Mouse (Mus musculus): ENCODE results near the gene Cacnb4. TPM values are rescaled to one million over a fixed set of nuclear protein-coding genes. Genes with fewer than 3 reads are reported as not detected.

The Cacnb4 gene
- total and polyA plus RNA-seq, 3 experiments: 0.16 to 0.61 (median 0.29) TPM

GRCm38 (mm10) chr2:52632880-52633279 lies 43.8 kb downstream of the Cacnb4 start:
- H3K79me2 ChIP-seq (replicated peaks; ENCODE audit: control insufficient read depth, insufficient read depth, low read length): no peaks in the 10 kb centered on the region
- intact Hi-C loops (cut with DNase I): loop anchor here (2.0 kb wide), 1 partner anchor 108 kb away; no protein-coding TSS in a partner anchor
- no peak overlapping the region for H3K4me3 ChIP-seq
- H3K36me3 ChIP-seq (ENCODE audit: control insufficient read depth, insufficient read depth, low read length): no peaks in the 10 kb centered on the region
- H3K9ac ChIP-seq (ENCODE audit: low read depth, low read length): no peak overlapping the region
- peak; percentile 89 for TF ChIP-seq CTCF (IDR thresholded peaks at IDR 0.05)
- no peak for TF ChIP-seq POLR2A (IDR thresholded peaks at IDR 0.05; ENCODE audit: insufficient read depth, low read depth, low read length)
- DNase-seq: peak; percentile 50 to 75
- no peaks in the 10 kb centered on the region for H3K4me1 ChIP-seq (ENCODE audit: control insufficient read depth, insufficient read depth, low read length)
- H3K27me3 ChIP-seq (ENCODE audit: control insufficient read depth, insufficient read depth, low read length): no peaks in the 10 kb centered on the region
- 10% methylated on average over 7 of the region's 7 CpGs for WGBS
- no peak overlapping the region for H3K27ac ChIP-seq

- intact Hi-C loops (cut with DNase I): no loop called here
- Histone ChIP-seq H3K27me3 (ENCODE audit: control insufficient read depth, insufficient read depth, low read length) (no peaks in the 10 kb centered on the region), H3K36me3 (ENCODE audit: control insufficient read depth, insufficient read depth, low read length) (no peaks in the 10 kb centered on the region), H3K4me3 (no peak overlapping the region), H3K4me1 (ENCODE audit: control insufficient read depth, insufficient read depth, low read length) (peaks cover 8% of the 10 kb centered on the region), H3K9ac (ENCODE audit: low read depth, low read length) (no peak overlapping the region), H3K27ac (no peak overlapping the region), H3K79me2 (replicated peaks; ENCODE audit: control insufficient read depth, insufficient read depth, low read length) (no peaks in the 10 kb centered on the region)
- no peak for TF ChIP-seq POLR2A (IDR thresholded peaks at IDR 0.05; ENCODE audit: insufficient read depth, low read depth, low read length)
- TF ChIP-seq CTCF (IDR thresholded peaks at IDR 0.05): no peak
- TF ChIP-seq EP300 (IDR thresholded peaks at IDR 0.05; ENCODE audit: insufficient read depth, low read depth, low read length): no peak
- no peak for DNase-seq
- 32% methylated on average over 4 of the region's 4 CpGs for WGBS
Observed at GRCm38 (mm10) chr2:52628186-52628585, 48.4 kb downstream of the Cacnb4 start.

- H3K4me3 ChIP-seq: no peak overlapping the region
- H3K4me1 ChIP-seq (ENCODE audit: control insufficient read depth, insufficient read depth, low read length): peaks cover 8% of the 10 kb centered on the region
- TF ChIP-seq EP300 (IDR thresholded peaks at IDR 0.05; ENCODE audit: insufficient read depth, low read depth, low read length): no peak
- TF ChIP-seq POLR2A (IDR thresholded peaks at IDR 0.05; ENCODE audit: insufficient read depth, low read depth, low read length): no peak
- no peak for TF ChIP-seq CTCF (IDR thresholded peaks at IDR 0.05)
- H3K9ac ChIP-seq (ENCODE audit: low read depth, low read length): no peak overlapping the region
- no peak overlapping the region for H3K27ac ChIP-seq
- intact Hi-C loops (cut with DNase I): no loop called here
- WGBS: 86% methylated on average over 3 of the region's 3 CpGs
- no peaks in the 10 kb centered on the region for H3K36me3 ChIP-seq (ENCODE audit: control insufficient read depth, insufficient read depth, low read length)
- H3K79me2 ChIP-seq (replicated peaks; ENCODE audit: control insufficient read depth, insufficient read depth, low read length): no peaks in the 10 kb centered on the region
- DNase-seq: no peak
- H3K27me3 ChIP-seq (ENCODE audit: control insufficient read depth, insufficient read depth, low read length): no peaks in the 10 kb centered on the region
Observed at GRCm38 (mm10) chr2:52626266-52626665, 50.4 kb downstream of the Cacnb4 start.

- H3K9ac ChIP-seq (ENCODE audit: low read depth, low read length): no peak overlapping the region
- no peak overlapping the region for H3K4me3 ChIP-seq
- H3K36me3 ChIP-seq (ENCODE audit: control insufficient read depth, insufficient read depth, low read length): no peaks in the 10 kb centered on the region
- H3K27me3 ChIP-seq (ENCODE audit: control insufficient read depth, insufficient read depth, low read length): no peaks in the 10 kb centered on the region
- TF ChIP-seq CTCF (IDR thresholded peaks at IDR 0.05) (no peak), EP300 (IDR thresholded peaks at IDR 0.05; ENCODE audit: insufficient read depth, low read depth, low read length) (no peak), POLR2A (IDR thresholded peaks at IDR 0.05; ENCODE audit: insufficient read depth, low read depth, low read length) (no peak)
- no peaks in the 10 kb centered on the region for H3K79me2 ChIP-seq (replicated peaks; ENCODE audit: control insufficient read depth, insufficient read depth, low read length)
- no peak overlapping the region for H3K27ac ChIP-seq
- peaks cover 8% of the 10 kb centered on the region for H3K4me1 ChIP-seq (ENCODE audit: control insufficient read depth, insufficient read depth, low read length)
- intact Hi-C loops (cut with DNase I): no loop called here
- WGBS: 97% methylated on average over 6 of the region's 6 CpGs
- no peak for DNase-seq
Observed at GRCm38 (mm10) chr2:52625731-52626130, 50.9 kb downstream of the Cacnb4 start.

GRCm38 (mm10) chr2:52623921-52624404 lies 52.7 kb downstream of the Cacnb4 start:
- peaks cover 8% of the 10 kb centered on the region for H3K4me1 ChIP-seq (ENCODE audit: control insufficient read depth, insufficient read depth, low read length)
- H3K27me3 ChIP-seq (ENCODE audit: control insufficient read depth, insufficient read depth, low read length): no peaks in the 10 kb centered on the region; the same call in 1 of the 2 replicates
- intact Hi-C loops (cut with DNase I): no loop called here
- no peaks in the 10 kb centered on the region for H3K36me3 ChIP-seq (ENCODE audit: control insufficient read depth, insufficient read depth, low read length)
- H3K79me2 ChIP-seq (replicated peaks; ENCODE audit: control insufficient read depth, insufficient read depth, low read length): no peaks in the 10 kb centered on the region
- peak overlapping the region; percentile 56 for H3K27ac ChIP-seq
- H3K9ac ChIP-seq (ENCODE audit: low read depth, low read length): no peak overlapping the region
- 40% methylated on average over 7 of the region's 7 CpGs for WGBS
- TF ChIP-seq CTCF (IDR thresholded peaks at IDR 0.05) (no peak), POLR2A (IDR thresholded peaks at IDR 0.05; ENCODE audit: insufficient read depth, low read depth, low read length) (no peak), EP300 (IDR thresholded peaks at IDR 0.05; ENCODE audit: insufficient read depth, low read depth, low read length) (no peak)
- DNase-seq: no peak
- H3K4me3 ChIP-seq: no peak overlapping the region

GRCm38 (mm10) chr2:52623461-52623860 lies 53.2 kb downstream of the Cacnb4 start:
- peak; percentile 67 to 82 for DNase-seq
- no peak; the same call in 1 of the 2 replicates for TF ChIP-seq POLR2A (IDR thresholded peaks at IDR 0.05; ENCODE audit: insufficient read depth, low read depth, low read length)
- peak; percentile 91 for TF ChIP-seq EP300 (IDR thresholded peaks at IDR 0.05; ENCODE audit: insufficient read depth, low read depth, low read length)
- WGBS: 15% methylated on average over 4 of the region's 4 CpGs
- H3K4me1 ChIP-seq (ENCODE audit: control insufficient read depth, insufficient read depth, low read length): peaks cover 10% of the 10 kb centered on the region
- H3K4me3 ChIP-seq: no peak overlapping the region
- H3K27me3 ChIP-seq (ENCODE audit: control insufficient read depth, insufficient read depth, low read length): no peaks in the 10 kb centered on the region; the same call in 1 of the 2 replicates
- H3K79me2 ChIP-seq (replicated peaks; ENCODE audit: control insufficient read depth, insufficient read depth, low read length): no peaks in the 10 kb centered on the region
- intact Hi-C loops (cut with DNase I): no loop called here
- H3K27ac ChIP-seq: peak overlapping the region; percentile 56
- H3K36me3 ChIP-seq (ENCODE audit: control insufficient read depth, insufficient read depth, low read length): peaks cover 3% of the 10 kb centered on the region; the same call in 1 of the 2 replicates
- no peak overlapping the region for H3K9ac ChIP-seq (ENCODE audit: low read depth, low read length)

All from heart, adult 2 months (tissue).